Mouse (Mus musculus) ES-E14 (cell line): Measurements from ENCODE around the gene Zbtb20.

Experiments used
- CHD2 ChIP-seq: IDR thresholded peaks from 2 replicates; pipeline ENCODE4 v1.6.1; 2014; ENCODE audit warnings: mild to moderate bottlenecking, low read depth, low read length, inconsistent platforms
- MAFK ChIP-seq: IDR thresholded peaks from 2 replicates; pipeline ENCODE4 v1.6.1; 2014; ENCODE audit warnings: mild to moderate bottlenecking, low read depth, low read length, inconsistent platforms; ENCODE audit not compliant: insufficient read depth
- ZC3H11A ChIP-seq: IDR thresholded peaks from 2 replicates; pipeline ENCODE4 v1.6.1; 2012; ENCODE audit warnings: low read depth, mild to moderate bottlenecking, inconsistent platforms, low read length, borderline replicate concordance
- ZNF384 ChIP-seq: IDR thresholded peaks from 2 replicates; pipeline ENCODE4 v1.6.1; 2012; ENCODE audit warnings: low read depth, low read length, inconsistent platforms

DNA sequence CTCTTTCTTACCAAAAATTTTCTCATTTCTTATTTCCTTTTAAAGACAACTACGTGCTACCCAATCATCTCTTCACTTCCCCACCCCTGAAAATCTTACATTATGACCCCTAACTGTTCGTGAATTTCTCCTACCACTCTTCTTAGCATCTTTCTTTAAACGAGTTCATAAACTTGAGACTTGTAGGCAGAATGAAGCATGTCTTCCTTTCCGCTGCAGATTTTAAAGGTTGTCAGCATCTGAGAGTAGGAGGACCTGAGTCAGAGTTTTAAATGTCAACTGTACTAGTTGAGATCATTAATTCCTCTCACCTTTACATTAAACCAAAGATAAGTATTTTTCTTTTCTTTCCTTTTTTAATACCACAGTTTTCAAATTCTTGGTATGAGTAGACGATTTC lies 753.0 kb downstream of the Zbtb20 start:
- TF ChIP-seq ZNF384 (no peak), MAFK (no peak), ZC3H11A (no peak), CHD2 (no peak)
